In the genomic region with DNA sequence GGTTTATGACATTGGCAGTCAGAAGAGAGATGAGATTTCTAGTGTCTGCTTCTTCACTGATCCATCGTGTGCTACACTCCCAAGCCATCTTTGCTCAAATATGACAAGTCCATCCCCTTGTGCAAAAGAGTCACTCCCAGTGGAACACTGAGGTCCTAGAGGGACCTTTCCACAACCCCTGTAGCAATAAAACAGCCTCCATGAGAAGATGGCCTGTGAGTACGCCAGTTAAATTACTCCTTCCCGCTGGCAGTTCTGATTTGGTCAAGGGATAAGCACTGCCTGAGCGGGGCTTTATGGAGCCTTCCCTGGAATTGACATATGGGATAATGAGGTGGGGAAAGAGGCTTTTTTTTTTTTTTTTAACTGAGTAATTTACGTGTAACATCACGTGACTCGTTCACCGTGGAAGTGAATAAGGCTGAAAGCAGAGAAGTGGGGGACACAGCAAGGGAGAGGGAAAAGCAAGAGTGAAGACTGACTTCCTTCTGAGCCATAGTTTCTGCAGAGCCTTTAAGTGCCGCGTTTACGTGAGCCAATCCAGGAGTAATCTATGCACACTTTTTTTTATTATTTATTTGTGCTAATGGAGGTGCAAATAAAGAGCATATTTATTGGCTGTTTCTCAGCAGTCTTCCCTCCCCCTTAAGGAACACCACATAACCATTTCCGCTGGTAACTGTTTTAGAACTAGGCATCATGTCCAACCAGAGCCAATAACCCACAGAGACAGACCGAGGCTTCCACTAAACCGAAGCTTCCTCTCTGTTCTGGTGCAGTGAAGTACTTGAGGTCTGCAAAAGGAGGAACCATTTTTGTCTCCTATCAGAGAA, we compare ENCODE assay signal across 8 mouse cellular contexts. TPM values are rescaled to one million over a fixed set of nuclear protein-coding genes. Genes with fewer than 3 reads are reported as not detected.
DNase-seq lines count a peak whose midpoint lies in the region; ATAC-seq lines count a peak whose summit lies in the region.

A gene (minus strand): TSS at position 102 of the 833 bp plus-strand sequence.

- intact Hi-C loops in left cerebral cortex, postnatal 4 days (cut with DNase I), result no loop called here

- ATAC-seq in hindbrain, embryonic 16.5 days, result no peak
- ATAC-seq in midbrain, embryonic 11.5 days (ENCODE audit: low FRiP score), result no peak

- H3K4me1 ChIP-seq in hindbrain, embryonic 16.5 days (ENCODE audit: control insufficient read depth, insufficient read depth, low read depth, low read length), result peaks cover 21% of the 10 kb centered on the region
- H3K4me1 ChIP-seq in midbrain, embryonic 11.5 days (ENCODE audit: control insufficient read depth, insufficient read depth, low read length), result peaks cover 14% of the 10 kb centered on the region

- 6% methylated on average over 14 of the region's 14 CpGs for WGBS in hindbrain, embryonic 16.5 days
- WGBS in midbrain, embryonic 11.5 days, result 15% methylated on average over 14 of the region's 14 CpGs

- no peaks in the 10 kb centered on the region for H3K36me3 ChIP-seq in hindbrain, embryonic 16.5 days (ENCODE audit: control insufficient read depth, insufficient read depth, low read length)
- H3K36me3 ChIP-seq in midbrain, embryonic 11.5 days (ENCODE audit: control insufficient read depth, insufficient read depth, low read length), result no peaks in the 10 kb centered on the region

- H3K4me3 ChIP-seq in hindbrain, embryonic 16.5 days (ENCODE audit: low read length), result peak within 1 kb of the TSS; percentile 97
- H3K4me3 ChIP-seq in midbrain, embryonic 11.5 days (ENCODE audit: low read depth, low read length), result peak within 1 kb of the TSS; percentile 79

- peak within 1 kb of the TSS; percentile 93 for H3K4me2 ChIP-seq in hindbrain, embryonic 16.5 days (ENCODE audit: low read length)
- H3K4me2 ChIP-seq in midbrain, embryonic 11.5 days, result peak within 1 kb of the TSS; percentile 91

- H3K9ac ChIP-seq in hindbrain, embryonic 16.5 days (ENCODE audit: low read depth, low read length), result peak within 1 kb of the TSS; percentile 95
- H3K9ac ChIP-seq in midbrain, embryonic 11.5 days (ENCODE audit: low read length), result peak within 1 kb of the TSS; percentile 79

- no peaks in the 10 kb centered on the region for H3K27me3 ChIP-seq in hindbrain, embryonic 16.5 days (replicated peaks; ENCODE audit: control insufficient read depth, insufficient read depth, low read length)
- no peaks in the 10 kb centered on the region for H3K27me3 ChIP-seq in midbrain, embryonic 11.5 days (ENCODE audit: control insufficient read depth, insufficient read depth, low read length)

- H3K9me3 ChIP-seq in hindbrain, embryonic 16.5 days (ENCODE audit: control insufficient read depth, low read length), result no peaks in the 10 kb centered on the region
- H3K9me3 ChIP-seq in midbrain, embryonic 11.5 days (ENCODE audit: control insufficient read depth, low read length), result no peaks in the 10 kb centered on the region

- H3K27ac ChIP-seq in hindbrain, embryonic 16.5 days (ENCODE audit: low read depth, low read length), result peak within 1 kb of the TSS; percentile 97
- peak within 1 kb of the TSS; percentile 78 for H3K27ac ChIP-seq in midbrain, embryonic 11.5 days (ENCODE audit: low read depth, low read length)

- DNase-seq in 416B (ENCODE audit: low read depth), result peak; percentile 91
- peak; percentile 68 for DNase-seq in NIH3T3 (ENCODE audit: low read depth)
- peak; percentile 32 to 56 for DNase-seq in cerebellum, postnatal 36 days
- peak; percentile 11 for DNase-seq in gastrocnemius, postnatal 10 days
- no peak for DNase-seq in left cerebral cortex, postnatal 4 days
- DNase-seq in midbrain, embryonic 11.5 days (ENCODE audit: low spot score, missing footprints), result peak; percentile 89
- DNase-seq in thymus, postnatal 4 days, result peak; percentile 25

RNA-seq across cellular contexts. Expression of the gene that starts here (rescaled TPM):
- total RNA-seq in gastrocnemius, postnatal 10 days (2021), result 10 to 100 TPM; 22.2 to 25.2 TPM
- 52.1 and 58.3 TPM in 2 replicates for polyA plus RNA-seq in hindbrain, embryonic 16.5 days (2015; fragmentation: Nextera tagmentation; extraction: Ambion mirVana)
- total RNA-seq in left cerebral cortex, postnatal 4 days (2021), result 10 to 100 TPM; 37.6 to 38.2 TPM
- 39.5 and 45.4 TPM in 2 replicates for polyA plus RNA-seq in midbrain, embryonic 11.5 days (2014; fragmentation: Nextera tagmentation; extraction: Ambion mirVana)
